Mouse (Mus musculus) intestine, embryonic 14.5 days (tissue): Measurements from ENCODE around the gene Neto2. TPM values are rescaled to one million over a fixed set of nuclear protein-coding genes. Genes with fewer than 3 reads are reported as not detected.

ENCODE experiments used
- ATAC-seq: fragments of 200-750 bp; cut with Nextera tagmentation; replicated peaks from 2 replicates; pipeline ENCODE4 v1.8.0; 2017; ENCODE audit warnings: low read depth, moderate number of reproducible peaks, moderate TSS enrichment, moderate library complexity; ENCODE audit not compliant: low FRiP score, low TSS enrichment
- DNase-seq: peaks from one replicate; pipeline ENCODE4 v3.0.0-alpha.2; 2018; ENCODE audit warnings: low spot score
- H3K27ac ChIP-seq: fragments of 300-500 bp; sonication (generic); 2 replicates; pipeline ENCODE4 v1.5.1; 2014; ENCODE audit warnings: low read depth, mild to moderate bottlenecking, control low read depth
- H3K27me3 ChIP-seq: fragments of 300-500 bp; sonication (generic); replicated peaks from 2 replicates; pipeline ENCODE4 v1.6.1; 2014; ENCODE audit warnings: low read length, control low read depth; ENCODE audit not compliant: control insufficient read depth, insufficient read depth
- H3K36me3 ChIP-seq: fragments of 300-500 bp; sonication (generic); 2 replicates; pipeline ENCODE4 v1.6.1; 2014; ENCODE audit warnings: low read length, control low read depth; ENCODE audit not compliant: control insufficient read depth, insufficient read depth
- H3K4me1 ChIP-seq: fragments of 300-500 bp; sonication (generic); replicated peaks from 2 replicates; pipeline ENCODE4 v1.6.1; 2014; ENCODE audit warnings: low read length, control low read depth, mixed read lengths; ENCODE audit not compliant: control insufficient read depth, insufficient read depth
- H3K4me2 ChIP-seq: fragments of 300-500 bp; sonication (generic); 2 replicates; pipeline ENCODE4 v1.6.1; 2014; ENCODE audit warnings: low read length
- H3K4me3 ChIP-seq: fragments of 300-500 bp; sonication (generic); 2 replicates; pipeline ENCODE4 v1.5.1; 2014; ENCODE audit warnings: low read depth, low read length, control low read depth, mixed read lengths
- H3K9ac ChIP-seq: fragments of 300-500 bp; sonication (generic); 2 replicates; pipeline ENCODE4 v1.6.1; 2014; ENCODE audit warnings: mild to moderate bottlenecking, low read length
- H3K9me3 ChIP-seq: fragments of 300-500 bp; sonication (generic); 2 replicates; pipeline ENCODE4 v1.6.1; 2016; ENCODE audit warnings: low read length, control low read depth; ENCODE audit not compliant: control insufficient read depth
- WGBS: fragments of 180-500 bp; shearing (Covaris S2); extraction: QIAGEN DNeasy Blood & Tissue Kit; methylation state at CpG from one replicate; pipeline ENCODE4 v1.1.7; 2014; 5-methylcytosine and 5-hydroxymethylcytosine counted together
- polyA plus RNA-seq: library from polyadenylated mRNA; unstranded; fragments of >200 nt; fragmentation: Nextera tagmentation; extraction: Ambion mirVana; gene quantifications from 2 replicates; pipeline ENCODE4 v1.2.1, GENCODE M21; 2014

The Neto2 gene
- 13.9 and 15.1 TPM in 2 replicates for polyA plus RNA-seq

DNA sequence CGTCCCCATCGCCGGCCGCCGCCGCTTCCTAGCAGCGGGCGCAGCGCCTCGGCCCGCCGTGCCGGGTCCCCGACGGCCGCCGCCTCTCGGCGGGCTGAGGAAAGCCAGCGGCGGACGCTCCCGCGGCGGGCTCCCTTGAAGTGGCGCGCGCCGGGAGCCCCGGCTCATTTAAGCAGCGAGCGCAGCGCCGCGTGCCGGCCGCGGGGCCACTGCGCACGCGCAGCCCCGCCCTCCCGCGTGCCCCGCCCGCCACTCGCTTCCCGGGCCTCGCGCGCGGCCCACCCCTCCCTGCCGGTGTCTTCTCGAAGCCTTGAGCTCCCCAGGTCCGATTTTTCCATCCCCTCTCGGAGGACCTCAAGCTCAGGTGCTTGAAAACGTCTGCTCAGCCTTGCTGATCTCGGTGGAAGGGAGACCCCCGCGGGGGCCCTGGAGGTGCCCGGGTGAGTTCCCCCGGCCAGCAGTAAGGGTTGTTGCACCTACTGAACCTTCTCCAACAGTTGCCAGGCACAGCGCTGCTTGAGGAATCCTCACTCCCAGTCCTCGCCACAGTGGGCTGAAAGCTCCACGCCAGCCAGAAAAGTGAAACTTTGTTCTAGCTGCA, at the start of gene Neto2:
Neto2 (minus strand) TSS at position 174 of the 601 bp plus-strand sequence.
- Histone ChIP-seq H3K27me3 (0 out of 2 replicates have a peak, but pooled peaks cover 3% of the 10 kb centered on the region), H3K36me3 (no peaks in the 10 kb centered on the region), H3K4me3 (peak within 1 kb of the TSS; percentile 61), H3K27ac (peak within 1 kb of the TSS; percentile 86), H3K9ac (peak within 1 kb of the TSS; percentile 77), H3K4me2 (peak within 1 kb of the TSS; percentile 86), H3K4me1 (no peaks in the 10 kb centered on the region; the same call in 1 of the 2 replicates), H3K9me3 (no peaks in the 10 kb centered on the region)
- DNase-seq (peak; percentile 87), ATAC-seq (peak; percentile 92)
- WGBS = 6% methylated on average over 53 of the region's 65 CpGs

DNA sequence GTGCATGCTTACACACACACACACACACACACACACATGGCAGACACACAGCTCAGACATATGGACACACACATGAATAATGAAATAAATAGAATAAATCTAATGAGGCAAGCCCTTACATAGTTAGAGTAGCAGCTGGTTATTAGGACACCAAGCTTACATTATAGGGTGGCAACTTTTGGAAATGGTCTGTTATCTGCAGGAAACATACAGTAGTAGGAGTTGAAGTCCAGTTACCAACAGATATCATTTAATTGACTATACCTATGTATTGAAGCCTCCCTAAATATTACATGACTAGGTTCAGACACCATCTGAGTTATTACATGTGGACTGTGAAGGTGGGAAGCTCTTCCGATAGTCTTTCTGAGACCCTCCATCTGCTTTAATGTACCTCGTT, 44.3 kb upstream of the Neto2 start:
- Histone ChIP-seq H3K36me3 (peaks cover 7% of the 10 kb centered on the region; the same call in 1 of the 2 replicates), H3K27ac (no peak overlapping the region), H3K4me3 (no peak overlapping the region), H3K9ac (no peak overlapping the region), H3K27me3 (no peaks in the 10 kb centered on the region), H3K4me1 (no peaks in the 10 kb centered on the region), H3K9me3 (no peaks in the 10 kb centered on the region), H3K4me2 (no peak overlapping the region)
- ATAC-seq (no peak), DNase-seq (no peak)
- WGBS = 95% methylated on average over 2 of the region's 2 CpGs

DNA sequence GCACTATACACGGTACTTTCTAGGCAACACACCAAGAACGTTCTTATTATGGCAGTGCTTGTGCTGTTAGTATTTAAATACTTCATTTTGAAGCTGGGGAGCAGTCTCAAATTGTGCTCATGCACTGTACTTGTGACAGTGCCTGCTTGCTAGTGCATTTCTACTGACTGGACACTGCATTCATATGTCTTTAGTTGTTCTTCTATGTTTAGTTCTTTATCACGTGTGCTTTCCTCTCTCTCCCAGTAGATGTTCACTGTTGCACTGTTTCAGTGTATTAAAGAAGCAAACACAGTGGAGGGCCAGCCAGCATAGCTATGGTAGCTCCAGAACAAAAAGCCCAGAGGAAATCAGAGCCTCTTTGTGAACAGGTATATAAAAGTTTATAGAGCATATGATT, 29.8 kb upstream of the Neto2 start:
- H3K9me3 ChIP-seq = no peaks in the 10 kb centered on the region
- H3K4me1 ChIP-seq = no peaks in the 10 kb centered on the region
- H3K27me3 ChIP-seq = no peaks in the 10 kb centered on the region
- H3K4me3 ChIP-seq = no peak overlapping the region
- H3K4me2 ChIP-seq = no peak overlapping the region
- no peak overlapping the region for H3K27ac ChIP-seq
- 83% methylated on average over 3 of the region's 3 CpGs for WGBS
- H3K9ac ChIP-seq = no peak overlapping the region
- ATAC-seq (no peak), DNase-seq (no peak)
- H3K36me3 ChIP-seq = peaks cover 12% of the 10 kb centered on the region

DNA sequence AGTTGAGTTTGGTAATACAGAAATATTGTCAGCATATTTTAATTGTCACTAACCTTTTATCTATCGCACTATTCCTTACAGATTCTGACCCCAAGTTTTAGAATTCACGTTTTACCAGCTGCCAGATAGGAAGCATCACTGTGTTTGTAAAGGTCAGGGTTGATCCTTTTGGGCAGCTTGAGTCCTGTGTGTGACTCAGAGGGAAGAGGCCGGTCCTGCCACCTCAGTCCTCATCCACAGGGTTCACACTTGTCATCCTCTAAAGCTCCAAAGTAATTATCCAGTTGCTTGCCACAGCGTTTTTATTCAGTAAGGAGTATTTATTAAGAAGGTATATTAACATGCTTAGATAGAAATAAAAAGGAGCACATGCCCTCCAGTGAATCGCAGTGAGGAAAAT, 16.5 kb upstream of the Neto2 start:
- DNase-seq (no peak), ATAC-seq (no peak)
- no peak overlapping the region for H3K4me3 ChIP-seq
- no peaks in the 10 kb centered on the region for H3K9me3 ChIP-seq
- H3K36me3 ChIP-seq = peaks cover 17% of the 10 kb centered on the region
- H3K4me2 ChIP-seq = no peak overlapping the region
- H3K27me3 ChIP-seq = no peaks in the 10 kb centered on the region
- H3K9ac ChIP-seq = no peak overlapping the region
- H3K27ac ChIP-seq = no peak overlapping the region
- WGBS = 85% methylated on average over 5 of the region's 5 CpGs
- H3K4me1 ChIP-seq = no peaks in the 10 kb centered on the region

DNA sequence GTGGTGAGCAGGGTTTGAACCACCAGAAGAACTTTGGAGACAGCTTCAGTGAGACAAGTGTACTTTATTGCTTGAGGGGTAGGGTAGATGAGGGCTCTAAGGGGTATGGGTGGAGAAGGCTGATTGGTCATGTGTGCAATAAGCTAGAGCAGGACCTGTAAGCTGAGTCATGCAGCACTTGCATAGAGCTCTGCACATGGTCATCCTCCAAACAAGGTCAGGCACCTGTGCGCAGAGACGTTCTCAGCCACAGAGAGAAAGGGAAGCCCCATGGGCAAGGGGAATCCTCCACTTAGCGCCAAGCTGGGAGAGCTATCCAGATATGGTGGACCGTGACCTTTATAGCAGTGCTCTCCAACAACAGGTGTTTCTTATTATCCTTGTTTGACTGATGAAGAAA, 16.0 kb upstream of the Neto2 start:
- DNase-seq (no peak), ATAC-seq (no peak)
- WGBS = 88% methylated on average over 4 of the region's 4 CpGs
- peaks cover 12% of the 10 kb centered on the region for H3K36me3 ChIP-seq
- no peak overlapping the region for H3K27ac ChIP-seq
- H3K27me3 ChIP-seq = no peaks in the 10 kb centered on the region
- no peaks in the 10 kb centered on the region for H3K4me1 ChIP-seq
- H3K4me3 ChIP-seq = no peak overlapping the region
- no peak overlapping the region for H3K4me2 ChIP-seq
- H3K9me3 ChIP-seq = no peaks in the 10 kb centered on the region
- no peak overlapping the region for H3K9ac ChIP-seq

DNA sequence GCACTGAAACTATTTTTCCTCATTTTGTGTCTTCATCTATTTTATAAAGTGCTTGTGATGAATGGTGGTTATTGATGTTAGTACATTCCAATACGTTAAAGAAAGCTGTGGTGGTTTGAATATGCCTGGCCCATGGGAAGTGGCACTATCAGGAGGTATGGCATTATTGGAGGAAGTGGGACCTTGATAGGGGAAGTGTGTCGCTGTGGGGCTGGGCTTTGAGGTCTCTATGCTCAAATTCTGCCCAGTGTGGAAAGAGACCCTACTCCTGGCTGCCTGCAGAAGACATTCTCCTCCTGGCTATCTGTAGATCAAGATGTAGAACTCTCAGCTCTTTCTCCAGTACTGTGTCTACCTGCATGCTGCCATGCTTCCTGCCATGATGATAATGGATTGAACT, 6.3 kb upstream of the Neto2 start:
- Histone ChIP-seq H3K9me3 (no peaks in the 10 kb centered on the region), H3K36me3 (no peaks in the 10 kb centered on the region), H3K4me2 (no peak overlapping the region), H3K4me1 (no peaks in the 10 kb centered on the region), H3K27ac (no peak overlapping the region), H3K9ac (no peak overlapping the region), H3K4me3 (no peak overlapping the region), H3K27me3 (no peaks in the 10 kb centered on the region)
- ATAC-seq = no peak
- DNase-seq = no peak
- WGBS = 83% methylated on average over 2 of the region's 2 CpGs

DNA sequence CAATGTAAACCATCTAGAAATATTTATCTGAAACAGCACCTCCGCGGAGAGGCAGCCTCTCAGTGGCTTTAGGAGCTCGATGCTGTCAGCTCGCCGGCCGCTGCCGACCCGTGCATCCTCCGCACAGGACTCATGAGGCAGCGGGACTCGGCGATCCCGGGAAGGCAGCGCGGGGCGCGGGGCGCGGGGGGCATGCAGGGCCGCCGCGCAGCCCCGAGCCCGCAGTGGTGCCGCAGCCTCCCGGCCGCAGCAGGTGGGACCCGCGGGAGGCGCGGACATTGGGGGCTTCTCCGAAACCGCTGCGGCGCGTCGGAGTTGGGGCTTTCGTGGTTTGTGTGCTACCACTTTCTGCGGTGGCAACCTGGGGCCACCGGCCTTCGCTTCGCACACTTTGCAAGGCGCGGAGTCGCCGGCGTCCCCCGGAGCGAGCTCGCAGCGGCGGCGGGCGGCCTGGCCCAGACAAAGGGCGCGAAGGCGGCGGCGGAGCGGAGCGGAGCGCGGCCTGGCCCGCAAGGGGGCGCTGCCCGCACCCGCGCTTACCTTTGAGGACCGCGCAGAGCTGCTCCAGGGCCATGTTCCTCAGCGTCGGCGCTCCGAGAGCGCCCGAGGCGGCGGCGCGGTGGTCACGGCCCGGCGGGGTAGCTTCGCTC, 498 bp downstream of the Neto2 start:
- peak; percentile 97 for ATAC-seq
- WGBS = under 1% methylated on average over 82 of the region's 84 CpGs

DNA sequence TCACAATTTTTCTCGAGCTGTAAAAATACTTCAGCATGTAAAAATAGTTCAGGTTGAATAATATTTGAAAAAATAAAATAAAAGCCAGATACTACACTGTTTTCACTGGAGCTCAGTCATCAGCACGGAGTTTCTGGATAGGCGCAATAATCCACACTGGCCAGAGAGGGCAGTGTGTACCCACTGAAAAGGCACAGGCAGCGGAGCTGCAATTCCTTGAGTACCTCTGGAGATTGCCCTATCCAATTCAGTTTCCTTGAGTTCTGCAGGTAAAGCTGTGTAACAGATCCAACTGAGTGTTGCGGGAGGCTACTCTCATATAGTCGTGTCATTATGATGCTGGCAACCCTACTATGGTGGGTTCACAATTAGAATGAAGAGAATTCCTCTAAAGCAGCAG, 1.7 kb downstream of the Neto2 start:
- ATAC-seq (peak; percentile 30; the same call in 1 of the 2 replicates), DNase-seq (peak; percentile 83)
- no peak overlapping the region for H3K27ac ChIP-seq
- H3K36me3 ChIP-seq = no peaks in the 10 kb centered on the region
- no peak overlapping the region for H3K9ac ChIP-seq
- no peaks in the 10 kb centered on the region; the same call in 1 of the 2 replicates for H3K4me1 ChIP-seq
- WGBS = under 1% methylated on average over 6 of the region's 6 CpGs
- H3K9me3 ChIP-seq = no peaks in the 10 kb centered on the region
- H3K4me2 ChIP-seq = peak overlapping the region; percentile 26; the same call in 1 of the 2 replicates
- H3K4me3 ChIP-seq = no peak overlapping the region
- H3K27me3 ChIP-seq = 0 out of 2 replicates have a peak, but pooled peaks cover 3% of the 10 kb centered on the region

More for the DNA sequence above, 498 bp downstream of the Neto2 start:
- peak overlapping the region; percentile 77 for H3K9ac ChIP-seq
- peak overlapping the region; percentile 86 for H3K27ac ChIP-seq
- peak overlapping the region; percentile 61 for H3K4me3 ChIP-seq
- no peaks in the 10 kb centered on the region for H3K36me3 ChIP-seq
- H3K27me3 ChIP-seq = 0 out of 2 replicates have a peak, but pooled peaks cover 3% of the 10 kb centered on the region
- peak overlapping the region; percentile 86 for H3K4me2 ChIP-seq
- no peaks in the 10 kb centered on the region for H3K9me3 ChIP-seq
- DNase-seq = peak; percentile 89
- no peaks in the 10 kb centered on the region; the same call in 1 of the 2 replicates for H3K4me1 ChIP-seq
